ENCODE assay signal across 24 mouse cellular contexts in the genomic region with DNA sequence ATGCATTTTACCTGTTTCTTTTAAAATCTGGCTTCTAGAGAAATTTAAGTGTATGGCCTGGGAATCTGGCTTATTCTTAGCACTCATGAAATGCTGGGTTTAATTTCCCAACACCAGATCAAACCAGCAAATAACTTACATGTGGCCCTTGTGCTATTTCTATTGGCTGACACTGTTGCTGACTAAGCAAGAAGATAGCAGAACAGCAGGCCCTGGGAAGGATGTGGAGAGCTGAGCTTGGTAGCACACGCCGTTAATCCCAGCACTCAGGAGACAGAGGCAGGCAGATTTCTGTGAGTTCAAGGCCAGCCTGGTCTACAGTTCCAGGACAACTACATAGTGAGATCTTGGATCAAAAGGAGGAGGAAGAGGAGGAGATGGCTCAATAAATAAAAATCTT. TPM values are rescaled to one million over a fixed set of nuclear protein-coding genes. Genes with fewer than 3 reads are reported as not detected.
DNase-seq lines count a peak whose midpoint lies in the region; ATAC-seq and TF ChIP-seq lines count a peak whose summit lies in the region.
"Had no signal": no experiment of that assay in that cellular context is flagged by ENCODE, and none has a peak within 500 bp of the region (broad histone marks: within the 10 kb centered on the region; RNA-seq: fewer than 3 reads in every experiment).

No protein-coding gene starts in this region.

- no peak for TF ChIP-seq EP300 in liver, postnatal 0 days (IDR thresholded peaks at IDR 0.05; ENCODE audit: low read depth)

- in situ Hi-C loops in ES-E14 (cut with MboI; ENCODE audit: low sequenced_read_pairs in 2 of 2, unreplicated experiment in 2 of 2) = no loop called here

- no peak overlapping the region for H3K4me3 ChIP-seq in liver, postnatal 0 days (ENCODE audit: low read depth, low read length)
- H3K4me3 ChIP-seq in liver, embryonic 12.5 days = no peak overlapping the region
- no peak overlapping the region for H3K4me3 ChIP-seq in ES-E14 (ENCODE audit: insufficient read depth in 1 of 2, low read depth in 1 of 2, low read length in 2 of 2, poor library complexity in 1 of 2, severe bottlenecking in 1 of 2)
- H3K4me3 ChIP-seq in brown adipose tissue, adult 24 weeks (ENCODE audit: insufficient read depth, low read depth, low read length) = no peak overlapping the region
- H3K4me3 ChIP-seq in midbrain, embryonic 11.5 days (ENCODE audit: low read depth, low read length) = no peak overlapping the region
- H3K4me3 ChIP-seq: embryonic facial prominence, embryonic 12.5 days; embryonic facial prominence, embryonic 15.5 days; gastrocnemius, adult 2 months; hindbrain, embryonic 12.5 days; hindbrain, embryonic 15.5 days; intestine, embryonic 15.5 days had no signal

- no peak for ATAC-seq in liver, postnatal 0 days
- ATAC-seq in liver, embryonic 12.5 days = no peak
- ATAC-seq in midbrain, embryonic 11.5 days (ENCODE audit: low FRiP score) = no peak
- ATAC-seq: activated CD4-positive, CD25-positive, alpha-beta regulatory T cell, adult 4 months; forebrain, embryonic 14.5 days; forebrain, postnatal 0 days; intestine, embryonic 15.5 days had no signal

- H3K27ac ChIP-seq in liver, postnatal 0 days (ENCODE audit: low read depth) = peak overlapping the region; percentile 5; the same call in 1 of the 2 replicates
- H3K27ac ChIP-seq in liver, embryonic 12.5 days = no peak overlapping the region
- no peak overlapping the region for H3K27ac ChIP-seq in ES-E14 (ENCODE audit: insufficient read depth, low read depth, low read length, poor library complexity, severe bottlenecking)
- H3K27ac ChIP-seq in brown adipose tissue, adult 24 weeks (replicated peaks; ENCODE audit: low read depth, low read length) = peak overlapping the region; percentile 58
- H3K27ac ChIP-seq in midbrain, embryonic 11.5 days (ENCODE audit: low read depth, low read length) = no peak overlapping the region
- H3K27ac ChIP-seq: embryonic facial prominence, embryonic 12.5 days; embryonic facial prominence, embryonic 15.5 days; hindbrain, embryonic 12.5 days; hindbrain, embryonic 15.5 days; intestine, embryonic 15.5 days had no signal

- H3K27me3 ChIP-seq in liver, postnatal 0 days (ENCODE audit: insufficient read depth, low read length) = no peaks in the 10 kb centered on the region
- H3K27me3 ChIP-seq in liver, embryonic 12.5 days (replicated peaks) = no peaks in the 10 kb centered on the region
- H3K27me3 ChIP-seq in midbrain, embryonic 11.5 days (ENCODE audit: control insufficient read depth, insufficient read depth, low read length) = no peaks in the 10 kb centered on the region
- H3K27me3 ChIP-seq: embryonic facial prominence, embryonic 12.5 days; embryonic facial prominence, embryonic 15.5 days; hindbrain, embryonic 12.5 days; hindbrain, embryonic 15.5 days; intestine, embryonic 15.5 days had no signal

- no peak for DNase-seq in liver, postnatal 0 days
- DNase-seq in ES-E14 (ENCODE audit: low read depth, low spot score) = no peak
- no peak for DNase-seq in midbrain, embryonic 11.5 days (ENCODE audit: low spot score, missing footprints)
- no peak for DNase-seq in layer of hippocampus, adult 11-12 months (ENCODE audit: low spot score)
- DNase-seq: adrenal gland, postnatal 10 days; adrenal gland, postnatal 36 days; B cell, adult 2 months; cerebellum, adult 11 months; cerebellum, adult 2 months; cerebellum, adult 9-11 months; cerebellum, postnatal 25 days; forebrain, postnatal 0 days; gastrocnemius, adult 2 months; heart, adult 11 months had no signal

- peaks cover 27% of the 10 kb centered on the region for H3K4me1 ChIP-seq in liver, postnatal 0 days (ENCODE audit: insufficient read depth)
- H3K4me1 ChIP-seq in liver, embryonic 12.5 days = peaks cover 7% of the 10 kb centered on the region; the same call in 1 of the 2 replicates
- H3K4me1 ChIP-seq in ES-E14 (ENCODE audit: control insufficient read depth in 2 of 2, insufficient read depth in 2 of 2, low read length in 2 of 2, poor library complexity in 1 of 2) = no peaks in the 10 kb centered on the region
- no peaks in the 10 kb centered on the region; the same call in 1 of the 2 replicates for H3K4me1 ChIP-seq in brown adipose tissue, adult 24 weeks (ENCODE audit: control insufficient read depth, insufficient read depth, insufficient read length, low read length)
- H3K4me1 ChIP-seq in midbrain, embryonic 11.5 days (ENCODE audit: control insufficient read depth, insufficient read depth, low read length) = no peaks in the 10 kb centered on the region
- H3K4me1 ChIP-seq: embryonic facial prominence, embryonic 12.5 days; embryonic facial prominence, embryonic 15.5 days; hindbrain, embryonic 12.5 days; intestine, embryonic 15.5 days had no signal

- H3K9me3 ChIP-seq in liver, postnatal 0 days (ENCODE audit: low read length) = no peaks in the 10 kb centered on the region
- H3K9me3 ChIP-seq in liver, embryonic 12.5 days (replicated peaks) = no peaks in the 10 kb centered on the region
- no peaks in the 10 kb centered on the region for H3K9me3 ChIP-seq in ES-E14 (ENCODE audit: control insufficient read depth, insufficient read depth, low read depth, low read length)
- H3K9me3 ChIP-seq in midbrain, embryonic 11.5 days (ENCODE audit: control insufficient read depth, low read length) = no peaks in the 10 kb centered on the region
- H3K9me3 ChIP-seq: embryonic facial prominence, embryonic 12.5 days; embryonic facial prominence, embryonic 15.5 days; hindbrain, embryonic 12.5 days; hindbrain, embryonic 15.5 days; intestine, embryonic 15.5 days had no signal

- no peak overlapping the region for H3K9ac ChIP-seq in liver, postnatal 0 days (replicated peaks)
- H3K9ac ChIP-seq in liver, embryonic 12.5 days = no peak overlapping the region
- H3K9ac ChIP-seq in ES-E14 (ENCODE audit: insufficient read depth, low read depth, low read length, poor library complexity, severe bottlenecking) = no peak overlapping the region
- H3K9ac ChIP-seq in midbrain, embryonic 11.5 days (ENCODE audit: low read length) = no peak overlapping the region
- H3K9ac ChIP-seq: embryonic facial prominence, embryonic 12.5 days; embryonic facial prominence, embryonic 15.5 days; forebrain, postnatal 0 days; hindbrain, embryonic 12.5 days; hindbrain, embryonic 15.5 days; intestine, embryonic 15.5 days had no signal

- H3K4me2 ChIP-seq in liver, postnatal 0 days (ENCODE audit: low read depth, low read length) = no peak overlapping the region
- H3K4me2 ChIP-seq in liver, embryonic 12.5 days = no peak overlapping the region
- no peak overlapping the region for H3K4me2 ChIP-seq in midbrain, embryonic 11.5 days
- H3K4me2 ChIP-seq: embryonic facial prominence, embryonic 12.5 days; embryonic facial prominence, embryonic 15.5 days; heart, embryonic 11.5 days; hindbrain, embryonic 12.5 days; hindbrain, embryonic 15.5 days; intestine, embryonic 15.5 days had no signal

- TF ChIP-seq CTCF in liver, postnatal 0 days (IDR thresholded peaks at IDR 0.05; ENCODE audit: low read depth) = no peak

- 79% methylated on average over 2 of the region's 2 CpGs for WGBS in liver, postnatal 0 days (ENCODE audit: insufficient replicate concordance)
- 81% methylated on average over 2 of the region's 2 CpGs for WGBS in liver, embryonic 12.5 days (ENCODE audit: insufficient replicate concordance)
- WGBS in midbrain, embryonic 11.5 days = 88% methylated on average over 2 of the region's 2 CpGs

- H3K36me3 ChIP-seq in liver, postnatal 0 days (replicated peaks; ENCODE audit: insufficient read depth, low read length) = peaks cover 31% of the 10 kb centered on the region
- peaks cover 45% of the 10 kb centered on the region for H3K36me3 ChIP-seq in liver, embryonic 12.5 days
- H3K36me3 ChIP-seq in ES-E14 (ENCODE audit: control insufficient read depth, insufficient read depth, low read length, poor library complexity, severe bottlenecking) = peaks cover 22% of the 10 kb centered on the region
- H3K36me3 ChIP-seq in midbrain, embryonic 11.5 days (ENCODE audit: control insufficient read depth, insufficient read depth, low read length) = peaks cover 19% of the 10 kb centered on the region

TF ChIP-seq in ES-E14, 5 proteins besides CTCF, POLR2A, EP300 and RAD21:
- TF ChIP-seq HCFC1 (IDR thresholded peaks at IDR 0.05; ENCODE audit: borderline replicate concordance, insufficient read depth, low read length) = no peak
- peak; percentile 71 for TF ChIP-seq MAFK (IDR thresholded peaks at IDR 0.05; ENCODE audit: insufficient read depth, low read depth, low read length)

RNA-seq across cellular contexts. Expression of a gene that starts 17.2 kb away (rescaled TPM):
- 2.8 and 3.1 TPM in 2 replicates for polyA plus RNA-seq in liver, postnatal 0 days (2015; fragmentation: Nextera tagmentation; extraction: Ambion mirVana)
- polyA plus RNA-seq in liver, embryonic 12.5 days (2016; fragmentation: Nextera tagmentation; extraction: Ambion mirVana) = 3.0 and 3.2 TPM in 2 replicates
- 53.0 and 112 TPM in 2 replicates for total RNA-seq in ES-E14 (2012; rRNA removed)
- 189 and 214 TPM in 2 replicates for polyA plus RNA-seq in brown adipose tissue, adult 24 weeks (2012; ENCODE audit: insufficient read depth, insufficient read length, missing spikeins)
- 2.2 and 2.9 TPM in 2 replicates for polyA plus RNA-seq in midbrain, embryonic 11.5 days (2014; fragmentation: Nextera tagmentation; extraction: Ambion mirVana)
- polyA plus RNA-seq: activated CD4-positive, CD25-positive, alpha-beta regulatory T cell, adult 4 months had no signal

Comparison
In these comparisons a context has a peak if more than half of its experiments do, and no peak if none do; other contexts are left out.
1. H3K27ac ChIP-seq: peak in liver, postnatal 0 days (single experiment) and brown adipose tissue, adult 24 weeks (single experiment); none in liver, embryonic 12.5 days (single experiment), ES-E14 (single experiment) and midbrain, embryonic 11.5 days (single experiment).
2. RNA of a gene that starts 17.2 kb away (polyA plus RNA-seq): 189 to 214 TPM in brown adipose tissue, adult 24 weeks; 3.0 to 3.2 TPM in liver, embryonic 12.5 days, 2.8 to 3.1 TPM in liver, postnatal 0 days and 2.2 to 2.9 TPM in midbrain, embryonic 11.5 days; every median in the first group is over 10 times any median in the second.